Mouse (Mus musculus): ENCODE data around the gene Gm45785.

DNA sequence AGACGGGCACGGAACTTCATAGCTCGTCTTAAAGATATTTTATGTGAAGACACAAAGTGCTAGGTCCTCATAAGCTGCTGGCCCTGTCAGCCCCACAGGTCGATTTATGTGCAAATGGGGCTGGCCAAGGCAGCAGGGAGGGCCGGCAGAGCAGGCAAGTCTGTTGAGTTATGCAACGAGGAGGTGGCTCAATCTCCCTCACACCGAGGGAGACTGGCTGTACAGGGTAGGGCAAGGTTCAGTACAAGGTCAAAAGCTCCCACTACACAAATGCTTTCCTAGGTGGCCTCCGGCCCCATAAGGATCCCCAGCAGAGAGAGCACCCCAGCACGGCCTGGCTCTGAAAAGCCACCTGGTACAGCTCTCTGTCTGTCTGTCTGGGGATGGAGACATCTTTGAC, 2.7 kb downstream of the Gm45785 start:
- TF ChIP-seq CTCF (IDR thresholded peaks at IDR 0.05; ENCODE audit: insufficient read depth, low read length) (no peak), POLR2A (IDR thresholded peaks at IDR 0.05; ENCODE audit: borderline replicate concordance, extremely low read depth, low read depth, low read length) (no peak)

All from lung, adult 2 months (tissue).